Mouse (Mus musculus): ENCODE measurements at regions not wholly inside any gene's neighbourhood (a gene's known extent, or its start where the extent isn't known, plus 50 kb on each side); places are given as distances from the start of the nearest gene placed in this dataset.

- DNase-seq (ENCODE audit: low spot score in 2 of 2) = no peak
These were observed 717.6 kb upstream of the Car8 start for GRCm38 (mm10) chr4:8956312-8957022.

GRCm38 (mm10) chr4:8955306-8955705 lies 716.5 kb upstream of the Car8 start:
- DNase-seq (ENCODE audit: low spot score in 2 of 2) = no peak

- DNase-seq (ENCODE audit: low spot score in 2 of 2) = peak; percentile 88 to 92
These were observed 715.6 kb upstream of the Car8 start for GRCm38 (mm10) chr4:8954356-8954914.

GRCm38 (mm10) chr4:8953181-8953580 lies 714.3 kb upstream of the Car8 start:
- DNase-seq (ENCODE audit: low spot score in 2 of 2) = no peak

- DNase-seq (ENCODE audit: low spot score in 2 of 2) = no peak
These were observed 711.1 kb upstream of the Car8 start for GRCm38 (mm10) chr4:8949951-8950350.

GRCm38 (mm10) chr4:8949537-8949936 lies 710.7 kb upstream of the Car8 start:
- no peak for DNase-seq (ENCODE audit: low spot score in 2 of 2)

- no peak for DNase-seq (ENCODE audit: low spot score in 2 of 2)
These were observed 706.3 kb upstream of the Car8 start for GRCm38 (mm10) chr4:8945116-8945515.

GRCm38 (mm10) chr4:8943080-8943479 lies 704.2 kb upstream of the Car8 start:
- no peak for DNase-seq (ENCODE audit: low spot score in 2 of 2)

GRCm38 (mm10) chr4:8938948-8939411 lies 700.1 kb upstream of the Car8 start:
- peak; percentile 57 to 60 for DNase-seq (ENCODE audit: low spot score in 2 of 2)

GRCm38 (mm10) chr4:8935899-8936298 lies 697.1 kb upstream of the Car8 start:
- DNase-seq (ENCODE audit: low spot score in 2 of 2) = no peak

GRCm38 (mm10) chr4:8934541-8934940 lies 695.7 kb upstream of the Car8 start:
- no peak for DNase-seq (ENCODE audit: low spot score in 2 of 2)

GRCm38 (mm10) chr4:8929346-8929745 lies 690.5 kb upstream of the Car8 start:
- no peak for DNase-seq (ENCODE audit: low spot score in 2 of 2)

GRCm38 (mm10) chr4:8928551-8929305 lies 689.9 kb upstream of the Car8 start:
- DNase-seq (ENCODE audit: low spot score in 2 of 2) = no peak

- DNase-seq (ENCODE audit: low spot score in 2 of 2) = no peak
These were observed 688.5 kb upstream of the Car8 start for GRCm38 (mm10) chr4:8927276-8927906.

GRCm38 (mm10) chr4:8926642-8927275 lies 687.9 kb upstream of the Car8 start:
- DNase-seq (ENCODE audit: low spot score in 2 of 2) = no peak

GRCm38 (mm10) chr4:8922695-8923363 lies 684.0 kb upstream of the Car8 start:
- no peak for DNase-seq (ENCODE audit: low spot score in 2 of 2)

GRCm38 (mm10) chr4:8921477-8922385 lies 682.9 kb upstream of the Car8 start:
- no peak for DNase-seq (ENCODE audit: low spot score in 2 of 2)

GRCm38 (mm10) chr4:8920306-8920705 lies 681.5 kb upstream of the Car8 start:
- no peak for DNase-seq (ENCODE audit: low spot score in 2 of 2)

- no peak for DNase-seq (ENCODE audit: low spot score in 2 of 2)
These were observed 680.6 kb upstream of the Car8 start for GRCm38 (mm10) chr4:8919366-8919984.
